In the genomic region with DNA sequence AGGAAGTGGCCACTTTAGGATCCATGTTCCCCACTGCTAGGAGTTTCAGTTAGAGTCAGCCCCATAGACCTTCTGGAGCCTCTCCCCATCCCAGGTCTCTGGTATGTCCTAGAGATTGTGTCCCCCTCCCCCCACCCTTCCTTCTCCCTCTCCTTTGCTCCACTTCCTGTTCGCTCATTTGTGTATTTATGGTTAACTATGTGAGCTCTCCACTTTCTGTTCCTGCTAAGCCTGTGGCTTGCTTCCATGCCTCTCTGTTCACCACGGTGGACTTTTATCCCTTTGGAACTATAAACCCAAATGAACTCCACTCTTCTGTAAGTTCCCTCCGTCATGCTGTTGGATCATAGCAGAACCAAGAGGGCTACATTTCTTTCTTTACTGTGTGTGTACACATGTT, we compare ENCODE assay signal across 26 mouse cellular contexts. TPM values are rescaled to one million over a fixed set of nuclear protein-coding genes. Genes with fewer than 3 reads are reported as not detected.
"Had no signal": no experiment of that assay in that cellular context is flagged by ENCODE, and none has a peak within 500 bp of the region (broad histone marks: within the 10 kb centered on the region; RNA-seq: fewer than 3 reads in every experiment).

No protein-coding gene starts in this region.

- DNase-seq: forebrain, postnatal 0 days; gastrocnemius, postnatal 14 days; gastrocnemius, postnatal 36 days; heart, adult 2 months; heart, postnatal 10 days; heart, postnatal 4 days; kidney, adult 11 months; kidney, adult 2 months; kidney, adult 9 months; kidney, postnatal 14 days; kidney, postnatal 36 days; layer of hippocampus, adult 9-11 months; layer of hippocampus, postnatal 36 days; left cerebral cortex, postnatal 4 days had no signal

- ATAC-seq: forebrain, postnatal 0 days; hindbrain, postnatal 0 days; intestine, embryonic 16.5 days; liver, embryonic 12.5 days had no signal

- H3K9me3 ChIP-seq: heart, embryonic 12.5 days; hindbrain, embryonic 10.5 days; hindbrain, embryonic 12.5 days; kidney, embryonic 15.5 days; limb, embryonic 13.5 days; limb, embryonic 15.5 days; liver, embryonic 12.5 days had no signal

- H3K4me2 ChIP-seq: heart, embryonic 12.5 days; hindbrain, embryonic 12.5 days; hindbrain, embryonic 14.5 days; kidney, embryonic 15.5 days; limb, embryonic 13.5 days; limb, embryonic 15.5 days; liver, embryonic 12.5 days had no signal

- H3K4me3 ChIP-seq: heart, adult 2 months; heart, embryonic 12.5 days; hindbrain, embryonic 10.5 days; hindbrain, embryonic 12.5 days; kidney, embryonic 15.5 days; limb, embryonic 13.5 days; limb, embryonic 15.5 days; liver, embryonic 12.5 days had no signal

- H3K4me1 ChIP-seq: heart, embryonic 12.5 days; hindbrain, embryonic 10.5 days; hindbrain, embryonic 12.5 days; kidney, embryonic 15.5 days; limb, embryonic 13.5 days; limb, embryonic 15.5 days had no signal

- H3K9ac ChIP-seq: forebrain, postnatal 0 days; heart, embryonic 12.5 days; hindbrain, embryonic 12.5 days; hindbrain, embryonic 14.5 days; kidney, embryonic 15.5 days; limb, embryonic 13.5 days; limb, embryonic 15.5 days; liver, embryonic 12.5 days had no signal

- H3K27me3 ChIP-seq: heart, embryonic 12.5 days; hindbrain, embryonic 12.5 days; limb, embryonic 15.5 days; liver, embryonic 12.5 days had no signal

- H3K36me3 ChIP-seq: heart, embryonic 12.5 days; hindbrain, embryonic 10.5 days; hindbrain, embryonic 12.5 days; kidney, embryonic 15.5 days; limb, embryonic 13.5 days; limb, embryonic 15.5 days; liver, embryonic 12.5 days had no signal

- H3K27ac ChIP-seq: heart, adult 2 months; hindbrain, embryonic 10.5 days; hindbrain, embryonic 12.5 days; hindbrain, embryonic 14.5 days; hindbrain, postnatal 0 days; kidney, embryonic 15.5 days; kidney, postnatal 0 days; limb, embryonic 13.5 days; limb, embryonic 15.5 days; liver, embryonic 12.5 days had no signal

RNA-seq across cellular contexts. Expression of gene 1700056E22Rik, which starts 7.1 kb away (rescaled TPM):
- total RNA-seq: forebrain, postnatal 0 days; layer of hippocampus, adult 18-20 months; layer of hippocampus, postnatal 36 days had no signal
